Mouse (Mus musculus): ENCODE measurements around the gene Tacc2. TPM values are rescaled to one million over a fixed set of nuclear protein-coding genes. Genes with fewer than 3 reads are reported as not detected.
"Not testable (repeated sequence)": the region's sequence is repeated elsewhere in the genome, so short reads cannot be mapped to it uniquely, and the experiment has no call there.

Gene Tacc2
- total and polyA plus RNA-seq, 2 experiments: 10.0 to 14.3 TPM

DNA sequence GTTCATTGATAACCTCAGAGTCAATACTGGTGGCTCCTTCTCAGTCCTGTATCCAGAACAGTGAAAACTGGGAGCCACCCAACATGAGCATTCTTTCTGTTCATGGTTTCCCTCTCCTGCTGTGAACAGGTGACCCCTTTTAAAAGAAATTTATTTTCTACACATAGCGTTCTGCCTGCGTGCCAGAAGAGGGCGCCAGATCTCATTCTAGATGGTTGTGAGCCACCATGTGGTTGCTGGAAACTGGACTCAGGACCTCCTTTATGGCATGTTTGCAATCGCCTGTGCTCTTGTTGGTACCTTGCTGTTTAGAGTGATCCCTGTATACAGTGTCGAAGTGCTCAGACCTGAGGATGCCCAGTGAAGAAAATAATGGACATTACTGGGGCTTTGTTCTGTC lies 87.4 kb downstream of the Tacc2 start:
- Histone ChIP-seq H3K27me3 (ENCODE audit: control insufficient read depth, insufficient read depth, low read length) (no peaks in the 10 kb centered on the region), H3K4me1 (ENCODE audit: control insufficient read depth, insufficient read depth, low read length) (peaks cover 10% of the 10 kb centered on the region), H3K27ac (replicated peaks; ENCODE audit: insufficient read depth, low read depth, low read length) (no peak overlapping the region), H3K79me2 (ENCODE audit: control insufficient read depth, insufficient read depth, low read length) (0 out of 2 replicates have a peak, but pooled peaks cover 8% of the 10 kb centered on the region), H3K4me3 (ENCODE audit: insufficient read depth, low read depth, low read length) (no peak overlapping the region), H3K9ac (ENCODE audit: low read depth, low read length) (no peak overlapping the region), H3K36me3 (ENCODE audit: control insufficient read depth, insufficient read depth, low read length) (no peaks in the 10 kb centered on the region; the same call in 1 of the 2 replicates)
- 96% methylated on average over 5 of the region's 5 CpGs for WGBS
- TF ChIP-seq POLR2A (IDR thresholded peaks at IDR 0.05; ENCODE audit: extremely low read depth, insufficient read depth, low read length) (no peak), CTCF (IDR thresholded peaks at IDR 0.05; ENCODE audit: low read depth, low read length) (peak; percentile 38)
- DNase-seq (ENCODE audit: extremely low read depth, low read depth, low spot score): no peak

DNA sequence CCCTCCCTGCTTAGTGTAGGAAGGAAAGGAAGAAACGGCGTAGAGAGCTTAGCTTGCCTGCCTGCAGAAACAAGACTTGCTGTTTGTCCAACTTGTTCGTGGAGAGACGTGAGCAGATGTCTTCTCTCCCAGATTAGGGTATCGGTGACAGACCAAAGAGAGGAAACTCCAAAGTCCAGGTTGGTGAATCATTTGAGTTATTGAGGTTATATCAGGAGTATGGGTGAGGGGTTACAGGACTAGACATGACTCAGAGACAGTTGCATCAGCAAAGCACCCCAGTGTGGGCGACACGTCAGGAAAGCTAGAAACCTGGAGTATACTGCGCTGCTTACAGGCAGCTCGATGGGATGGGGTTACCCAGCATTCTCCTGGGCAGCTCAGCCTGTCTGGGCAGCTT lies 88.1 kb downstream of the Tacc2 start:
- peak; percentile 33 for DNase-seq (ENCODE audit: extremely low read depth, low read depth, low spot score)
- WGBS: 92% methylated on average over 9 of the region's 9 CpGs
- no peak overlapping the region for H3K4me3 ChIP-seq (ENCODE audit: insufficient read depth, low read depth, low read length)
- 0 out of 2 replicates have a peak, but pooled peaks cover 8% of the 10 kb centered on the region for H3K79me2 ChIP-seq (ENCODE audit: control insufficient read depth, insufficient read depth, low read length)
- H3K9ac ChIP-seq (ENCODE audit: low read depth, low read length): no peak overlapping the region
- no peak for TF ChIP-seq POLR2A (IDR thresholded peaks at IDR 0.05; ENCODE audit: extremely low read depth, insufficient read depth, low read length)
- TF ChIP-seq CTCF (IDR thresholded peaks at IDR 0.05; ENCODE audit: low read depth, low read length): no peak
- H3K27ac ChIP-seq (replicated peaks; ENCODE audit: insufficient read depth, low read depth, low read length): no peak overlapping the region
- no peaks in the 10 kb centered on the region; the same call in 1 of the 2 replicates for H3K36me3 ChIP-seq (ENCODE audit: control insufficient read depth, insufficient read depth, low read length)
- H3K4me1 ChIP-seq (ENCODE audit: control insufficient read depth, insufficient read depth, low read length): peaks cover 12% of the 10 kb centered on the region
- H3K27me3 ChIP-seq (ENCODE audit: control insufficient read depth, insufficient read depth, low read length): no peaks in the 10 kb centered on the region

DNA sequence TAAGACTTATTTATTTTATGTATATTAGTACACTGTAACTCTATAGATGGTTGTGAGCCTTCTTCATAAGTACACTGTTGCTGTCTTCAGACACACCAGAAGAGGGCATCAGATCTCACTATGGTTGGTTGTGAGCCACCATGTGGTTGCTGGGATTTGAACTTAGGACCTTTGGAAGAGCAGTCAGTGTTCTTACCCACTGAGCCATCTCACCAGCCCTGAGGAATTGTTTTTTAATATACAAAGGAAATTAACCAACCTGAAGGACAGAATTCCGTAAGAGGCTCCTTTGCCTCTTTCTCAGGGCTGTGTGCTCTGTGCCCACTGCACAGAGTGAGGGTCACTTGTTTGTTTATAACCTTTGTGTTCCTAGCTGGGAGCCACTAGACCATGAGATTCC lies 90.8 kb downstream of the Tacc2 start:
- not testable (repeated sequence) for H3K36me3 ChIP-seq (ENCODE audit: control insufficient read depth, insufficient read depth, low read length); H3K27ac ChIP-seq (replicated peaks; ENCODE audit: insufficient read depth, low read depth, low read length); H3K9ac ChIP-seq (ENCODE audit: low read depth, low read length); DNase-seq (ENCODE audit: extremely low read depth, low read depth, low spot score); H3K79me2 ChIP-seq (ENCODE audit: control insufficient read depth, insufficient read depth, low read length); H3K27me3 ChIP-seq (ENCODE audit: control insufficient read depth, insufficient read depth, low read length); H3K4me3 ChIP-seq (ENCODE audit: insufficient read depth, low read depth, low read length)
- peaks cover 17% of the 10 kb centered on the region for H3K4me1 ChIP-seq (ENCODE audit: control insufficient read depth, insufficient read depth, low read length)
- 100% methylated on average over 1 of the region's 1 CpGs for WGBS

DNA sequence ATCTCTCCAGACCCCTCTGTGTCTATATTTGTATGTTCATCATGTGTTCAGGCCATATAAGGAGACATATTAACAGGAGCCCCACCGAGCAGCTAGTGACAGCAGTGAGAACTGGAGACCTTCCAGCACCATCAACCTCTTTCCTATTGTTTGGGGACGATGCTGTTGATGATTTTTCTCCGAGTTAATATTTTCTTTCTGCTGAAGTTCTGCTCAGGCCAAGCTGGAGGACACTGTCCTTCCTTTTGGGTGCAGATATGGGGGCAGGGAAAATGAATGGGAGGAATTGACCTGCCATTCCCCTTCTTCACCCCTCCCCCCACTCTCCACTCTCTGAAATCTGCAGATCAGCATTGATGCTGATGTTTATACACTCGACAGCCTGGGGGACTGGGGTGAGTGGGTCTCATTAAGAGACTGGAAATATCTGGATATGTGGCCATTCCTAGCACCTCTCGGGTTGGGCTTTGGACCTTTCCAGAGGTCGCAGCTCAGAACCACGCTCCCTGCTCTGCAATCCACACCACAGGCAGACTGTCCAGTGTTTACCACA lies 91.6 kb downstream of the Tacc2 start:
- TF ChIP-seq CTCF (IDR thresholded peaks at IDR 0.05; ENCODE audit: low read depth, low read length): no peak
- TF ChIP-seq POLR2A (IDR thresholded peaks at IDR 0.05; ENCODE audit: extremely low read depth, insufficient read depth, low read length): no peak
- Histone ChIP-seq H3K27me3 (ENCODE audit: control insufficient read depth, insufficient read depth, low read length) (no peaks in the 10 kb centered on the region), H3K36me3 (ENCODE audit: control insufficient read depth, insufficient read depth, low read length) (no peaks in the 10 kb centered on the region; the same call in 1 of the 2 replicates), H3K4me3 (ENCODE audit: insufficient read depth, low read depth, low read length) (no peak overlapping the region), H3K4me1 (ENCODE audit: control insufficient read depth, insufficient read depth, low read length) (peaks cover 17% of the 10 kb centered on the region), H3K27ac (replicated peaks; ENCODE audit: insufficient read depth, low read depth, low read length) (no peak overlapping the region; the same call in 1 of the 2 replicates), H3K9ac (ENCODE audit: low read depth, low read length) (no peak overlapping the region), H3K79me2 (ENCODE audit: control insufficient read depth, insufficient read depth, low read length) (no peaks in the 10 kb centered on the region; the same call in 1 of the 2 replicates)
- peak; percentile 62 for DNase-seq (ENCODE audit: extremely low read depth, low read depth, low spot score)
- WGBS: 20% methylated on average over 7 of the region's 7 CpGs

DNA sequence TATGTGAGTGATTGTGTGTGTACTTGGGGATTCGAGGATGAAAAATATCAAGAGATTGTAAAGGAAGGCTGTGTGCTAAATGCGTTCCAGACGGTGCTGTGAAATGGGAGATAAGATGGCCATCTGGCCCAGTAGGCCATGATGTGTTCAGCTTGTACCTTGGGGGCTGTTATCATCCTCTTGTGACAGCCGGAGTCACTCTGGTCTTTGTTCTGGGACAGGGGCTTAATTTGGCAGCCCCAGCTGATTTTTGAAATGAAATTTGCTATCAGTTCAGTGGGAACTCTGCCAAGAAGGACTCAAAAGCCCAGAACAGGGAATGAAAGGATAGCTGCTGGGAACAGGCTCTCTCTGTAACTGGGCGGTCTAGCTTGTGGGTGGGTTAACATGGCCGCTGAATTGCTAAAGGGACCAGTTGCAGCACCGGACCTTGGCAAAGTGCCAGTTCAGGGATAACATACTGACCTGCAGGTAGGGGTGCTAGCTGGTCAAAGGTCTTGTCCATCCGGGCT lies 92.2 kb downstream of the Tacc2 start:
- H3K9ac ChIP-seq (ENCODE audit: low read depth, low read length): no peak overlapping the region

DNA sequence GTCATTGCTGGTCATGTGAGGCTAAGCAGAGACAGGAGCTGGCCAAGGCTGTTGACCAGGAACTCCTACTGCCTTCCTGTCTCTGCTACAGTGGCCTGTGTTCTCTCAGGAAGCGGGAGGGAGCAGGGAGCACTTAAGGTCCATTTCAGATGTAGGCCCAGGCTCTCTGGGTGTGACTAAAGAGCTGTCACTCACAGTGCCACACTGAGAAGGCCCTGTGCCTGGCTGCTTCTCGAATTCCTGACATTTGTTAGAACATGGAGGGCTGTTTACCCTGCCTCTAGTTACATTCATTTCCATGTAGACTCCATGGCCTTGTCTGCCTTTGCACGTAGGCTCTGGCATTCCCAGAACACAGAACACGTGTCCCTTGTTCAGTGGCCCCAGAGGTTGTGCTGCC lies 93.1 kb downstream of the Tacc2 start:
- H3K27me3 ChIP-seq (ENCODE audit: control insufficient read depth, insufficient read depth, low read length): no peaks in the 10 kb centered on the region
- H3K4me3 ChIP-seq (ENCODE audit: insufficient read depth, low read depth, low read length): no peak overlapping the region
- peaks cover 4% of the 10 kb centered on the region; the same call in 1 of the 2 replicates for H3K36me3 ChIP-seq (ENCODE audit: control insufficient read depth, insufficient read depth, low read length)
- DNase-seq (ENCODE audit: extremely low read depth, low read depth, low spot score): no peak
- H3K4me1 ChIP-seq (ENCODE audit: control insufficient read depth, insufficient read depth, low read length): peaks cover 17% of the 10 kb centered on the region
- H3K79me2 ChIP-seq (ENCODE audit: control insufficient read depth, insufficient read depth, low read length): peaks cover 4% of the 10 kb centered on the region; the same call in 1 of the 2 replicates
- TF ChIP-seq POLR2A (IDR thresholded peaks at IDR 0.05; ENCODE audit: extremely low read depth, insufficient read depth, low read length) (no peak), CTCF (IDR thresholded peaks at IDR 0.05; ENCODE audit: low read depth, low read length) (no peak)
- WGBS: 76% methylated on average over 4 of the region's 4 CpGs
- peak overlapping the region; percentile 7; the same call in 1 of the 2 replicates for H3K27ac ChIP-seq (replicated peaks; ENCODE audit: insufficient read depth, low read depth, low read length)
- no peak overlapping the region for H3K9ac ChIP-seq (ENCODE audit: low read depth, low read length)

More for the DNA sequence above, 92.2 kb downstream of the Tacc2 start:
- TF ChIP-seq CTCF (IDR thresholded peaks at IDR 0.05; ENCODE audit: low read depth, low read length) (no peak), POLR2A (IDR thresholded peaks at IDR 0.05; ENCODE audit: extremely low read depth, insufficient read depth, low read length) (no peak)
- no peaks in the 10 kb centered on the region; the same call in 1 of the 2 replicates for H3K36me3 ChIP-seq (ENCODE audit: control insufficient read depth, insufficient read depth, low read length)
- 37% methylated on average over 8 of the region's 8 CpGs for WGBS
- H3K79me2 ChIP-seq (ENCODE audit: control insufficient read depth, insufficient read depth, low read length): no peaks in the 10 kb centered on the region; the same call in 1 of the 2 replicates
- no peaks in the 10 kb centered on the region for H3K27me3 ChIP-seq (ENCODE audit: control insufficient read depth, insufficient read depth, low read length)
- DNase-seq (ENCODE audit: extremely low read depth, low read depth, low spot score): peak; percentile 62
- no peak overlapping the region for H3K4me3 ChIP-seq (ENCODE audit: insufficient read depth, low read depth, low read length)
- H3K27ac ChIP-seq (replicated peaks; ENCODE audit: insufficient read depth, low read depth, low read length): peak overlapping the region; percentile 34
- H3K4me1 ChIP-seq (ENCODE audit: control insufficient read depth, insufficient read depth, low read length): peaks cover 17% of the 10 kb centered on the region

Data from liver, adult 2 months (tissue).